Comparison of ENCODE assay signal across 28 mouse cellular contexts in genomic region chr1:185451077-185451476, GRCm38 (mm10). TPM values are rescaled to one million over a fixed set of nuclear protein-coding genes. Genes with fewer than 3 reads are reported as not detected.
DNase-seq lines count a peak whose midpoint lies in the region; ATAC-seq lines count a peak whose summit lies in the region.
"Had no signal": no experiment of that assay in that cellular context is flagged by ENCODE, and none has a peak within 500 bp of the region (broad histone marks: within the 10 kb centered on the region; RNA-seq: fewer than 3 reads in every experiment).

No protein-coding gene starts in this region.

- 79% methylated on average over 8 of the region's 8 CpGs for WGBS in heart, embryonic 10.5 days
- WGBS in liver, embryonic 11.5 days = 80% methylated on average over 8 of the region's 8 CpGs

- H3K9me3 ChIP-seq in heart, embryonic 10.5 days = no peaks in the 10 kb centered on the region
- H3K9me3 ChIP-seq in liver, embryonic 11.5 days (ENCODE audit: control insufficient read depth, low read length) = no peaks in the 10 kb centered on the region
- H3K9me3 ChIP-seq: forebrain, embryonic 12.5 days; hindbrain, embryonic 13.5 days; limb, embryonic 15.5 days had no signal

- no peaks in the 10 kb centered on the region for H3K36me3 ChIP-seq in heart, embryonic 10.5 days
- no peaks in the 10 kb centered on the region for H3K36me3 ChIP-seq in liver, embryonic 11.5 days (ENCODE audit: control insufficient read depth, insufficient read depth, low read length)
- H3K36me3 ChIP-seq: forebrain, embryonic 12.5 days; hindbrain, embryonic 13.5 days; limb, embryonic 15.5 days had no signal

- intact Hi-C loops in heart, postnatal 10 days (cut with DNase I) = no loop called here

- peak overlapping the region; percentile 53 for H3K4me2 ChIP-seq in liver, embryonic 11.5 days
- H3K4me2 ChIP-seq: forebrain, embryonic 12.5 days; hindbrain, embryonic 13.5 days; limb, embryonic 15.5 days; midbrain, embryonic 11.5 days had no signal

- peak; percentile 45 to 51 for DNase-seq in cerebellum, postnatal 10 days
- DNase-seq in cerebellum, adult 9-10 months = no peak
- no peak for DNase-seq in heart, embryonic 10.5 days (ENCODE audit: low spot score)
- no peak for DNase-seq in heart, postnatal 10 days
- no peak for DNase-seq in liver, embryonic 11.5 days (ENCODE audit: low spot score)
- no peak for DNase-seq in liver
- peak; percentile 35 for DNase-seq in skeletal muscle tissue, adult 2 months (ENCODE audit: low read depth, low spot score)
- no peak for DNase-seq in lung, postnatal 14 days
- DNase-seq: adrenal gland, adult 8-10 months; cerebellum, adult 11-12 months; gastrocnemius, postnatal 14 days; kidney, adult 9 months; kidney, postnatal 14 days; left cerebral cortex, postnatal 4 days; spleen, adult 18-20 months had no signal

- H3K9ac ChIP-seq in liver, embryonic 11.5 days (ENCODE audit: low read depth, low read length) = peak overlapping the region; percentile 55
- H3K9ac ChIP-seq: forebrain, embryonic 12.5 days; hindbrain, embryonic 13.5 days; limb, embryonic 15.5 days had no signal

- H3K4me3 ChIP-seq in heart, embryonic 10.5 days = peak overlapping the region; percentile 24; the same call in 1 of the 2 replicates
- peak overlapping the region; percentile 21 for H3K4me3 ChIP-seq in liver, embryonic 11.5 days (ENCODE audit: low read depth, low read length)
- H3K4me3 ChIP-seq: forebrain, embryonic 12.5 days; hindbrain, embryonic 13.5 days; limb, embryonic 15.5 days had no signal

- H3K27ac ChIP-seq in heart, embryonic 10.5 days = peak overlapping the region; percentile 56; the same call in 1 of the 2 replicates
- peak overlapping the region; percentile 68 for H3K27ac ChIP-seq in liver, embryonic 11.5 days (ENCODE audit: low read depth, low read length)
- H3K27ac ChIP-seq: forebrain, embryonic 12.5 days; hindbrain, embryonic 13.5 days; limb, embryonic 15.5 days; macrophage had no signal

- no peak for ATAC-seq in liver, embryonic 11.5 days (replicated peaks; ENCODE audit: low FRiP score)
- ATAC-seq: activated CD4-positive, CD25-positive, alpha-beta regulatory T cell, adult 4 months; inflammation-experienced regulatory T-cells, adult 6 months had no signal

- peaks cover 32% of the 10 kb centered on the region for H3K27me3 ChIP-seq in heart, embryonic 10.5 days (ENCODE audit: insufficient read depth, poor library complexity, severe bottlenecking)
- H3K27me3 ChIP-seq in liver, embryonic 11.5 days (replicated peaks; ENCODE audit: control insufficient read depth, insufficient read depth, low read length) = peaks cover 17% of the 10 kb centered on the region

- H3K4me1 ChIP-seq in heart, embryonic 10.5 days = peaks cover 15% of the 10 kb centered on the region
- peaks cover 28% of the 10 kb centered on the region for H3K4me1 ChIP-seq in liver, embryonic 11.5 days (replicated peaks; ENCODE audit: control insufficient read depth, insufficient read depth, low read length)

RNA-seq across cellular contexts. Expression of gene Slc30a10, which starts 3.6 kb away (rescaled TPM):
- polyA plus RNA-seq in heart, embryonic 10.5 days (2016; fragmentation: Nextera tagmentation; extraction: Ambion mirVana) = 3.5 and 3.9 TPM in 2 replicates
- total RNA-seq in heart, postnatal 10 days (2021) = not detected
- 22.8 and 23.5 TPM in 2 replicates for polyA plus RNA-seq in liver, embryonic 11.5 days (2014; fragmentation: Nextera tagmentation; extraction: Ambion mirVana)
- total RNA-seq: adrenal gland, adult 8-10 months; heart, adult 8-10 months; heart, postnatal 25 days; neutrophil, adult 5-6 weeks had no signal
- polyA plus RNA-seq: activated CD4-positive, CD25-positive, alpha-beta regulatory T cell, adult 4 months; inflammation-experienced regulatory T-cells, adult 6 months; lung, embryonic 16.5 days; macrophage; testis, adult 2 months; urinary bladder, adult 2 months had no signal

Comparison
In these comparisons a context has a peak if more than half of its experiments do, and no peak if none do; other contexts are left out.
1. DNase-seq: peak in cerebellum, postnatal 10 days (2 of 2) and skeletal muscle tissue, adult 2 months (single experiment); none in cerebellum, adult 9-10 months (single experiment), heart, embryonic 10.5 days (single experiment), heart, postnatal 10 days (0 of 2), liver, embryonic 11.5 days (single experiment), liver (single experiment) and lung, postnatal 14 days (single experiment).